Mouse (Mus musculus) activated CD4-positive, CD25-positive, alpha-beta regulatory T cell, adult 4 months (primary cell): Measurements from ENCODE around the gene Vmn1r86. TPM values are rescaled to one million over a fixed set of nuclear protein-coding genes. Genes with fewer than 3 reads are reported as not detected.
"Not testable (repeated sequence)": the region's sequence is repeated elsewhere in the genome, so short reads cannot be mapped to it uniquely, and the experiment has no call there.

Source experiments
- ATAC-seq: one replicate; pipeline ENCODE4 v1.8.0; 2017
- polyA plus RNA-seq, 2 experiments: library from polyadenylated mRNA; unstranded; fragments of 100-300 nt; shearing (Covaris generic); gene quantifications; one replicate each; pipeline ENCODE4 v1.2.1; 2017

Gene Vmn1r86
- polyA plus RNA-seq, result not detected

DNA sequence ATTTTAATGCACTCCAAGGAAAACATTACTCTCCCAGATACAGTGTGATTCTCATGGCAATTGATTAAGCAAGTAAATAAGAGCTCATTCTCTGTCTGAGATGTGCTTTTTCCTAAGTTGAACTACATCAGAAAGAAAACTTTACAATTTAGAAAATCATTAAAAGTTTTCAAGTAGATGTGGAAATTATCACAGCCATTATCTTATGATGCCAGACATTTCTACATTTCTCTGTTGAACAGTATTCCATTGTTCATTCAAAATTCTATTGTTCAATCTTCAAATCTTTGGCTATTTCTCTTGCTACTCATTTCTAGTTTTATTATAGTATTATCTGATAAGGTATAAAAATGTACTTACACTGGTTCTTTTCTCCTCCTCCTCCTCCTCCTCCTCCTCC is at the start of gene Vmn1r86:
TSS of gene Vmn1r86 (minus strand) at position 101 of the 400 bp plus-strand sequence.
- no peak for ATAC-seq

DNA sequence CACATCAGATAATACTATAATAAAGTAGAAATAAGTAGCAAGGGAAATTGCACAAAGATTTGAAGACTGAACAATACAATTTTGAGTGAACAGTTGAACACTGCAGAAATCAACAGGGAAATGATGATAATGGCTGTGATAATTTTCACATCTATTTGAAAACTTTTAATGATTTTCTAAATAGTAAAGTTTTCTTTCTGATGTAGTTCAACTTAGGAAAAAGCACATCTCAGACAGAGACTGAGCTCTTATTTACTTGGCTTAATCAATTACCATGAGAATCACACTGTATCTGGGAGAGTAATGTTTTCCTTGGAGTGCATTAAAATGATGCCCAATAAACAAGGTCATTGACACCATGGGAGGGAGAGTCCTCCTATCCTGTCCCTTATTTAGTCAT is 39.6 kb upstream of the Vmn1r86 start, which contains the start of gene Vmn1r88:
TSS of gene Vmn1r88 (plus strand) at position 301 of the 400 bp plus-strand sequence.
- no peak for ATAC-seq

DNA sequence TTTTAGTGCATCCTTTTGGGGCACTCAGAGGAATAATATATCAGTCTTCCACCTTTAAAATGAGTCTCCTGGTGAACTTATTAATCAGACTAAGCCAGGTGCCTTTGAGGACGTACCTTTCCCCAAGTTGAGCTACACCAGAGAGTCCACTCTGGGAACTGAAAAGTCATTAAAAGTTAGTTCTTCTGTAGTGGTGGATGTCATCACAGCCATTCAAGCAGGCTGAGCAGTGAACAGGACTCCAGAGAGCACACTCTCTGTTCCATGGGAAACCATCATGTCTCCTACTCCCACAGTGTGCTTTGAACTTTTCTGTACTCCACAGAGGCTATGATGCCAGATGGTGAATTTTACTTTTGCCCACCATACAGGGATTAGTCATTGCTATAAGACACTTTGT is 20.3 kb upstream of the Vmn1r86 start, which contains the start of gene Vmn1r87:
TSS of gene Vmn1r87 (minus strand) at position 101 of the 400 bp plus-strand sequence.
- ATAC-seq, result no peak

DNA sequence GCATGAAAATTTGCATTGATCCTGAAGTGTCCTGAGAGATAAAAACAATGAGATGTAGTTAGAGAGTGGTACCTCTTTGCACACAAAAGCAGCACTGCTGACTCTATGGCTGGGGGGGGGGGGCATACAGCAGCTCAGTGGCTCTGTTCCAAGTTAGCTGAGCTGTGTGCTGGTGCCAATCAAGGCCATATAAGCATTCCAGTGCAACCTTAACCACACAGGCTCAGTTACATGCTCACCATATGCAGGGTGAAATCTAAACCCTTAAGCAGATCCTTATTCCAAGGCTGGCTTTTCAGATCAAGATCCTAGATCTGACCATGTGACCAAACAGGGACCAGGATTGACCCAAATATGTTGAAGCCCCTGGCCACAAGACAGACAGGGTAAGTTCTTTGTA is 17.6 kb upstream of the Vmn1r86 start:
- ATAC-seq, result no peak

DNA sequence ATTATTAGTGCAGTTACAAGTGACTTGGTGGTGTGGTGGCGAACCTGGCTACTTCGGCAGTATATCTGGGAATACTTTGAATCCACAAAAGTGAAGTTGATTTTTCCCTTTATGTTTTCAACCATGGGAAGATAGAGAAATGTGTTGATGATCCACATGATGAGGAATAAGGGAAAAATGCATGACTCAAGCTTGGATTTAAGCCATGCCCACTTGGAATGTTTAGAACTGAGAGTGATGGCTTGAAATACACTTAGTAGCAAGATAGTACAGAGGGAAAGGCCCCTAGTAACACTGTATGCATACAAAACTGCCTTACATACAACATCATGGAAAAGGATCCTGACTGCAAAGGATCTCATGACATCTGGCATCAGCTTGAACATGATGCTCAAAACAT is 12.1 kb upstream of the Vmn1r86 start:
- no peak for ATAC-seq

DNA sequence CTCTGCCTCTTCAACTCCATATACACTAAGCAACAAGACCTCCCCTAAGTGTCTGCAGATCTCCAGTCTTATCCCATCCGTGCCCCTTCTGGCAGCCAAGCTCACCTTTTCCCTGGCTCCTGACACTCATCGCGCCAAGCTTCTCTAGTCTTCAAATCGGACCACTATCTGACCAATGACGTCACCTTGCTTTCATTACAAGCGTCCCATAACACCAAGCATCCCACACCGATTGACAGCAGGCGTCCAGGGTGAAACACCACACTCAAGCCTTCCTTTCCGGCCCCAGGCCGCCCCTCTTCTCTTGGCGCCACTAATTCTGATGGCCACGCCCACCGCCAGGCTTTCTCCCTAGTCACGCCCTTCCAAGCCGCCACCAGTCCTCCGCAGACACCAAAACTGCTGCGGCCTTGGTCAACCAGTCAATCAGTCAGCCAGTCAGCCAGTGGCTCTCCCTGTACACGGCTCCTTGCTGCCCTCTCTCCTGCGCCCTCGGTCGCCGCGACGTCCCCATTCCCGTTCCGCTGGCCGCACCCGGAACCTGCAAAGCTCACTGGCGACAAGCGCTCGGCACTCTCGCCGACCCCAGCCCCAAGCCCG is 3.9 kb upstream of the Vmn1r86 start:
- ATAC-seq, result peak; percentile 49

DNA sequence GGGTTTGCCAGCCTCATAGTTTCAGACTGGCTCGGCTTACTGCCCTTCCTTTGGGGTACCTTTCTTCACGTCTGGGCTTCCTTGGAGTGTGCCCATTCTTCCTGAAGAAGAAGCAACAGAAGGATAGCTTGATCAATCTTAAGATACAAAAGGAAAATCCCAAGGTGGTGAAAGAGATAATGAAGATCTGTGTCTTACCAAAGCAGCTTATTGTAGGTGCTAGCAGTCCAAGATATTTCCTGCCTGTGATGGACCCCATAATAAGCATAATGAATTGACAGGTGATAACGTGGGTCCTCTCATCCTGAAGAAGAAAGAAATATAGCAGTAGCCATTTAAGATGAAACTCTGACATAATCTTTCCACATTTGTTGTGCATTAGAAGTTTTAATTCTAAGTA is 24.6 kb downstream of the Vmn1r86 start, which contains the start of gene Vmn1r85:
TSS of gene Vmn1r85 (minus strand) at position 101 of the 400 bp plus-strand sequence.
- ATAC-seq, result no peak

DNA sequence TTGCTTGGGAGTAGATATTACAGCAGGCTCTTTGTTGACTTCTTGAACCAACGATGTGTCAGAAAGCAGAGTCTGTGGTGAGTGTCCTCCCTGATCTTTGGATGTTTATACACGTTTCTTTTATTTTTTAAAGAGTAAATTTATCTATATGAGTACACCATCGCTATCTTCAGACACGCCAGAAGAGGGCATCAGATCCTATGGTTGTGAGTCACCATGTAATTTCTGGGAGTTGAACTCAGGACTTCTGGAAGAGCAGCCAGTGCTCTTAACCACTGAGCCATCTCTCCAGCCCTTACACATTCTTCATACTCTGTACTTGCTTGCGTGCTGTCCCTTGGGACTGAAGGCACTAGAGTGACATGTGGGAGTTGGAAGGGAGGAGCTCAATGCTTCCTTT is 47.4 kb downstream of the Vmn1r86 start:
- ATAC-seq, result no peak

DNA sequence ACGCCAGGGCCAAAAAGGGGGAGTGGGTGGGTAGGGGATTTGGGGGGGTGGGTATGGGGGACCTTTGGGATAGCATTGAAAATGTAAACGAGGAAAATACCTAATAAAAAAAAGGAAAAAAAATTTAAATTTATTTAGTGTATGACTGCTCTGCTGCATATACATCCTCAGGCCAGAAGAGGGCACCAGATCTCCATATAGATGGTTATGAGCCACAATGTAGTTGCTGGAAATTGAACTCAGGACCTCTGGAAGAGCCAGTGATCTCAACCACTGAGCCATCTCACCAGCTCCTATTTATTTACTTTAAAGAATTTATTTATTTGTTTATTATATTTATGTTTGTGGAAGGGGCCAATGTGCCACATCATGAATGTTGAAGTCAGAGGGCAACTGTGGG is 56.3 kb downstream of the Vmn1r86 start:
- not testable (repeated sequence) for ATAC-seq

DNA sequence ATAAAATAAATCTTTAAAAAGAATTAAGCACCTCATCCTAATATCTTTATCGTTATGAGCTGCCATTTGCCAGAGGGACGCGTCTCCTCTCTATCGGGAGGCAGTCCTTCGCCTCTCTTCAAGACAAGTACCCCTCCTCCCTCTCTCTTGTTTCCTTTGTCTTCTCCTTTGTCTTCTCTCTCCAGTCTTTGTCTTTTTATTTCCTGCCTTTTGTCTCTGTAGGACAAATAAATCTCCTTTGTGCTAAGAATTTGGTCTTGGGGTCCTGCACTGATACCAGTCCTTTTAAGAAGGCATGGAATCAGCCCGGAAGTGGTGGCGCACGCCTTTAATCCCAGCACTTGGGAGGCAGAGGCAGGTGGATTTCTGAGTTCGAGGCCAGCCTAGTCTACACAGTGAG is 60.2 kb downstream of the Vmn1r86 start:
- ATAC-seq, result no peak

DNA sequence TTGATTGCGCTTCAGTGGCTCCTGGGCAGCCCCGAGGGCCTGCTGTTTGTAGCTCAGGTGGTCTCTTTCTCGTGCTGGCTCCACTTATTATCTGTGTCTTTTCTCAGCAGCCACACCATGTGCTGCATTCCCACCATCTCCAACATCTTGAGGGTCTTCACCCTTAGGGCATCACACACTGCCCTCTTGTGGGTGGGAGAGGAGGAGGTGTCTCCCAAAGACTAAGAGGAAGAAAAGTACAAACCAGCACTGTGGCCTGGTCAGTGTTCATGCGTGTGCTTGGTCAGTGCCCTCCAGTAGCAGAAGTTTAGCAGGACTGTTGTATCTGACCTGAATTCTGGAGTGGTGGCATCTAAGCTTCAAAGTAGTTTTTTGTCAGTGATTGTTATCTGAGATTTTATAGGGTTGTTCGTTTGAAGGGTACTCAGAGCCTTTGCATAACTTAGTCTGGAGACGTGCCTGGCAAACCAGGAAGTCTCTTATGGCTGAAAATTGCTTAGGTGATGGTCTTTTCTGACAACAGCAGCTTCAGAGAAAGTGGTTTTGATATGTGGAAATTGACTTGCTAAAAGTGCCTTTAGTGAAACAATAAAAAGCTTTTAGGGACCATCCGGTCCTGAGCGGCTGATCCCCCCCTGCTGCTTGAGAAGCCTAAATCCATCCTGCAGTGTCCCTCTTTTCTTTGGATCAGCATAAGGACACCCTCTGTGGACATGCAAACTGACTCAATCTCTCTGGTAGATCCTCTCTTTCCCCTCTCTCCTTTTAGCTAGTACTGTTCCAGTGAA is 62.6 kb downstream of the Vmn1r86 start:
- no peak for ATAC-seq

DNA sequence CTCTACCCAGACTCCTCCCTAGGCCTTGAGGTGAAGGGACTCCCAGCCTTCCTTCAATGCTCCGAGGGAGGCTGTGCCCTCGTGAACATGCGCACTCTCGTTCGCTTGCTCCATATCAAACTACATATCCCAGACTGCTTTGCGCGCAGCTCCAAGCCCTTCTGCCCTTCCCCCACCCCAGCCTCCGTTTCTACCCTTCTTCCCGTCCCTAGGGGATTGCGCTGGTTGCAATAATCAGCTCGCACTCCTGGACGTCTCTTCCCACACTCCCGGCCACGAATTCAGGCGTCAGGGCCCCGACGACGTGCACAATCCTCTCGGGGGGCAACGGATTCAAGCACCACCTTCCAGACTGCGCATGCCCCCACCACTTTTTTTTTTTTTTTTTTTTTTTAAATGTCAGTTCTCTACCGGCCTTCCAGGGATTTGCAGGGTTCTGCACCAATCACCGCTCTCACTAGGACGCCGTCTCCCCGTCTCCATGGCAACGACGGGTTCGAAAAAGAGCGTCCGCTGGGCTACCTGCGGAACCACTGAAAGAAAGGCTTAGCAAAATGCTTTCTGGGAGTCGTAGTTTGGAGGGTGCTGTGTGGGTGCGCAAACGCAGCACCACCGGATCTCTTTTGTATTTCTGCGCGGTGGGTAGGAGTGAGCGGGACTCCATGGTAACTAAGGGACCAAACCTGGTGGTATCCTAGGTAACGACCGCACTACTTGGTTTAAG is 65.3 kb downstream of the Vmn1r86 start, which contains the start of gene Mzf1:
TSS of gene Mzf1 (minus strand) at position 478 of the 724 bp plus-strand sequence.
- peak; percentile 95 for ATAC-seq

DNA sequence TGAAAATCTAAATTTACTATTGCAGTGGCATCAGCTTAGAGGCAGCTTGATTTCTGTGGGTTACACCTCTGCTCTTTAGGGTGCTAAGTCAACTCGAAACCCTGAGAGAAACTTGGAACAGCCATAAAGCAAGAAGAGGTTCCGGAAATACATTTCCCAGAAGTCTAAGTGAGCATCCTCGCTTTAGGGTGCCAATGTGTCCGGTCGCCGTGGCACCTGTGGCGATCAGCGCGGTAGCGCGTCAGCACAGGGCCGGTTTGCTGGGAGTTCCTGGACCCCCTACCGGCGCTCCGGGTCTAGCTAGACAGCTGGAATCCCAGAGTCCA is 65.8 kb downstream of the Vmn1r86 start:
- peak; percentile 33 for ATAC-seq

DNA sequence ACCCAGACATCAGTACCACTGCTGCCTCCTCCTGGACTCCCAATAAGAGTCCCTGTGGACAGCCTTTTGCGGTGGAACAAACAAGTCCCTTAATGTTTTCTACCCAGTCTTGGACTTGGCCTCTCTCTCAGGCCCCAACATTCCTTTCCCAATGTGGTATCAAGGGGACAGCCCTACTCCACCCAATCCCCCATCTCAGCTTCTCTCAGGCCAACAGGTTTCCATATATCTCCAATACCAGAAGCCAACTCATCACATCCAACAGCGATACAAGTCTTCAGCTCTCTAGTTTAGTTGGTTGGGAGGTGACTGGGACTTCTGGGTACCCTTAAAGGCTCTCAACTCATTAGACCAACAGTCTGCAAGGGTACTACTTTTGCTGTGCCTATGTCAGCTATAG is 66.2 kb downstream of the Vmn1r86 start:
- ATAC-seq, result no peak

DNA sequence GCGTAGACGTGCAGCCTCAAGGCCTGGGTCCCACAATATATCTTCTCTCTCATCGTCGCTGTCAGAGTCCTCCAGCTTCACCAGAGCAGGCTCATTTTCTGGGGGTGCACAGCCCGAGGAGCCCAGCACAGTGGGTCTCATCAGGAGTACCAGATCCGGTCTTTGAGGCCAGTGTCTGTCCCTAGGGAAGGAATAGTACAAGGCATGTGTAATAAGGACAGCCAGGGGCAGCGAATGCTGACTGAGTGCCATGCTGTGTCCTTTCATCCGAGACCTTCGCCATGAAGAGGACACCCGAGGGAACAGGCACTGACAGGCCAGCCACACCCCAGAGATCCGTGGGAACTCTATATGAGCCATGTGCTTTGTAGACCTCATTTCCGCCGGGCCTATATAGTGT is 66.7 kb downstream of the Vmn1r86 start:
- ATAC-seq, result no peak

Other genes with a start within 250 kb of the Vmn1r86 start
- gene Zfp128, start 238.7 kb downstream of the Vmn1r86 start, polyA plus RNA-seq, result 1 to 10 TPM in 1 of 2 experiments, under 1 TPM in 1; 0.84 to 2.4 TPM
- 10 to 100 TPM in 1 of 2 experiments, 1 to 10 TPM in 1; 6.6 to 10.9 TPM for gene Zscan22, start 222.1 kb downstream of the Vmn1r86 start, polyA plus RNA-seq
- 1,000 to 10,000 TPM; 2,813 to 3,009 TPM for gene Rps5, start 197.6 kb downstream of the Vmn1r86 start, polyA plus RNA-seq
- not detected for gene Rnf225, start 192.5 kb downstream of the Vmn1r86 start, polyA plus RNA-seq
- gene Zfp324, start 154.1 kb downstream of the Vmn1r86 start, polyA plus RNA-seq, result 1 to 10 TPM; 2.4 to 3.4 TPM
- 1 to 10 TPM; 2.6 to 3.3 TPM for gene Zfp446, start 142.1 kb downstream of the Vmn1r86 start, polyA plus RNA-seq
- under 1 TPM in 1 of 2 experiments, not detected in 1; 0.29 TPM for gene Slc27a5, start 121.7 kb downstream of the Vmn1r86 start, polyA plus RNA-seq
- gene Trim28, start 120.8 kb downstream of the Vmn1r86 start, polyA plus RNA-seq, result 10 to 100 TPM; 45.5 to 59.4 TPM
- 1 to 10 TPM; 4.6 to 7.0 TPM for gene Zbtb45, start 109.9 kb downstream of the Vmn1r86 start, polyA plus RNA-seq
- 100 to 1,000 TPM; 300 to 349 TPM for gene Chmp2a, start 85.1 kb downstream of the Vmn1r86 start, polyA plus RNA-seq
- gene Ube2m, start 81.6 kb downstream of the Vmn1r86 start, polyA plus RNA-seq, result 10 to 100 TPM; 15.3 to 16.9 TPM
- under 1 TPM; 0.45 to 0.46 TPM for gene Mzf1, start 65.2 kb downstream of the Vmn1r86 start, polyA plus RNA-seq
- under 1 TPM in 1 of 2 experiments, not detected in 1; 0.08 TPM for gene Vmn1r85, start 24.7 kb downstream of the Vmn1r86 start, polyA plus RNA-seq
- gene Vmn1r87, start 20.2 kb upstream of the Vmn1r86 start, polyA plus RNA-seq, result under 1 TPM in 1 of 2 experiments, not detected in 1; 0.25 TPM
- under 1 TPM in 1 of 2 experiments, not detected in 1; 0.15 TPM for gene Vmn1r88, start 39.7 kb upstream of the Vmn1r86 start, polyA plus RNA-seq
- gene Vmn1r89, start 93.1 kb upstream of the Vmn1r86 start, polyA plus RNA-seq, result not detected
- gene Lig1, start 157.4 kb upstream of the Vmn1r86 start, polyA plus RNA-seq, result 10 to 100 TPM; 39.0 to 50.7 TPM
- 1 to 10 TPM; 1.9 to 2.2 TPM for gene Zswim9, start 158.8 kb upstream of the Vmn1r86 start, polyA plus RNA-seq
- gene Pla2g4c, start 204.7 kb upstream of the Vmn1r86 start, polyA plus RNA-seq, result under 1 TPM; 0.41 to 0.61 TPM